Mouse (Mus musculus): Measurements from ENCODE around the gene Paqr8.

- TF ChIP-seq POLR2A (IDR thresholded peaks at IDR 0.05; ENCODE audit: extremely low read depth, insufficient read depth, low read length) (no peak), CTCF (IDR thresholded peaks at IDR 0.05; ENCODE audit: extremely low read depth, insufficient read depth, low read length) (no peak)
These were observed 83.0 kb downstream of the Paqr8 start for GRCm38 (mm10) chr1:20973389-20973788.

Data from cortical plate, adult 2 months (tissue).